Mouse (Mus musculus) brain, embryonic 14.5 days (tissue): ENCODE measurements around the gene Psmb9.

Experiments used
- CTCF ChIP-seq: fragments of 200-500 bp; IDR thresholded peaks from 2 replicates; pipeline ENCODE4 v1.5.1; 2012; ENCODE audit warnings: inconsistent platforms, mild to moderate bottlenecking, moderate library complexity, borderline replicate concordance; ENCODE audit not compliant: insufficient read depth, insufficient read length; ENCODE audit errors: extremely low read depth
- POLR2A ChIP-seq: fragments of 200-500 bp; IDR thresholded peaks from 2 replicates; pipeline ENCODE4 v1.6.1; 2012; ENCODE audit warnings: mild to moderate bottlenecking, inconsistent platforms, borderline replicate concordance; ENCODE audit not compliant: poor library complexity, insufficient read depth, insufficient read length, severe bottlenecking; ENCODE audit errors: extremely low read depth

- TF ChIP-seq CTCF, result no peak
- no peak for TF ChIP-seq POLR2A
Observed at GRCm38 (mm10) chr17:34134451-34134850, 53.1 kb downstream of the Psmb9 start.
